Mouse (Mus musculus): ENCODE results near the gene Sparc.

GRCm38 (mm10) chr11:55413416-55413796, 9.6 kb downstream of the Sparc start:
- no peak for TF ChIP-seq CTCF (IDR thresholded peaks at IDR 0.05; ENCODE audit: extremely low read depth, insufficient read length, insufficient replicate concordance, low read depth, low read length)
- no peak for TF ChIP-seq POLR2A (IDR thresholded peaks at IDR 0.05; ENCODE audit: low read depth, low read length)

Data from small intestine, adult 2 months (tissue).